Mouse (Mus musculus) brain, embryonic 14.5 days (tissue): ENCODE measurements at regions not wholly inside any gene's neighbourhood (a gene's known extent, or its start where the extent isn't known, plus 50 kb on each side); places are given as distances from the start of the nearest gene placed in this dataset.

Experiments used
- CTCF ChIP-seq: fragments of 200-500 bp; IDR thresholded peaks from 2 replicates; pipeline ENCODE4 v1.5.1; 2012; ENCODE audit warnings: inconsistent platforms, mild to moderate bottlenecking, moderate library complexity, borderline replicate concordance; ENCODE audit not compliant: insufficient read depth, insufficient read length; ENCODE audit errors: extremely low read depth
- POLR2A ChIP-seq: fragments of 200-500 bp; IDR thresholded peaks from 2 replicates; pipeline ENCODE4 v1.6.1; 2012; ENCODE audit warnings: mild to moderate bottlenecking, inconsistent platforms, borderline replicate concordance; ENCODE audit not compliant: poor library complexity, insufficient read depth, insufficient read length, severe bottlenecking; ENCODE audit errors: extremely low read depth

DNA sequence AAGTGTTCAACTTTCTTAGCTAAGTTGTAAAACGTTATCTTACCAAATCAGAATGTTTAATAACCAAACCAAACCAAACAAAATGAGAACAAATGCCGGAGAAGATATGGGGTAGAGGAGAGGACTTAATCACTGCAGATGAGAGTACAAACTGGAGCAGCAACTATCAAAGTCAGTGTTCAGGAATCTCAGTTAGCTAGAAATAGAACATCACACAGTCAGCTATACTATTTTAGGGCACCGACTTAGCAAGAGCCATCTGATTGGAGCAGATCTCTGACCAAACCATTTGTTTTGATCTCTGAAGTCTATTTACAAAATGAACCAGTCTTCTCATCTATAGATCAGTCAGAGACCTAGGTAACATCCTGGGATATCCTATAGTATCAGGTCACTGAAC, 107.7 kb upstream of the Rorb start:
- TF ChIP-seq CTCF (no peak), POLR2A (no peak)
